Mouse (Mus musculus) adrenal gland, postnatal 10 days (tissue): ENCODE measurements around the gene Pnpo. TPM values are rescaled to one million over a fixed set of nuclear protein-coding genes. Genes with fewer than 3 reads are reported as not detected.

Experiments used
- DNase-seq: peaks from one replicate; pipeline ENCODE4 v3.0.0; 2021; ENCODE audit warnings: mixed read lengths
- total RNA-seq, 2 experiments: library from RNA; stranded (reverse); gene quantifications; 2 replicates each; pipeline ENCODE4 v1.2.3; 2021

Gene Pnpo
- total RNA-seq, 2 experiments from 2014 or later, result 29.1 to 32.5 TPM

DNA sequence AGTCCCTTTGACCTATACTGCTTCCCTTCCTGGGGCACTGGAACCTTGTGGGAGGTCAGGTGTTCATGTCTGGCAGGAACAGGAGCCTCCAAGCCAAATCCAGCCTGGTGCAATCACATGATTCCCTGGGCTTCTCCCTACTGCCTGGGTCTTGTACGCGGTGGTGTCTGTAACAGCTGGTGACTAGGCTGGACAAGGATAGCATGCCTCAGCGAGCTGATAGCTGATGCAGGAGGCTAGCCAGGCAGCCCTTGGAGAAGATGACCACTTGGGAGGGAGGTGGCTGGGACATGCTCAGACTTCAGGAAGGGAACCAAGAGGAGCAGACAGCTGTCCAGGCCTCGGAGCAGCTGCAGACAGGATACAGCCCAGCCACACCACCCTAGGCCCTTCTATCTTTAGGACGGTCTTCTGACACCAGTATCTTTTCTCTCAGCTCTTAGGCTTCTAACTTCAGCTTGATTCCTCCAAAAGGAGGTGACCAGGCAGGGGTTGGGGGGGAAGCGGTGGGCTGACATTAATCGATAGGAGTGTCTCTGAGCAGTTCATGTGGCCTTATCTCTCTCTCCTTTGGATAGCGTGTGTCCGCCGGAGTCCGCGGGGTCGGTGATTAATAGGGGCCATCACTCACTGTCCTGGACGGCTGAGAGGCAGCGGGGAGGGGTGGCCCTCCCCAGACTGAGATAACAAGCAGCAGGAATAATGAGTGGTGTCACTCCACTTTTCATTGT lies 37.2 kb downstream of the Pnpo start:
- DNase-seq, result no peak

DNA sequence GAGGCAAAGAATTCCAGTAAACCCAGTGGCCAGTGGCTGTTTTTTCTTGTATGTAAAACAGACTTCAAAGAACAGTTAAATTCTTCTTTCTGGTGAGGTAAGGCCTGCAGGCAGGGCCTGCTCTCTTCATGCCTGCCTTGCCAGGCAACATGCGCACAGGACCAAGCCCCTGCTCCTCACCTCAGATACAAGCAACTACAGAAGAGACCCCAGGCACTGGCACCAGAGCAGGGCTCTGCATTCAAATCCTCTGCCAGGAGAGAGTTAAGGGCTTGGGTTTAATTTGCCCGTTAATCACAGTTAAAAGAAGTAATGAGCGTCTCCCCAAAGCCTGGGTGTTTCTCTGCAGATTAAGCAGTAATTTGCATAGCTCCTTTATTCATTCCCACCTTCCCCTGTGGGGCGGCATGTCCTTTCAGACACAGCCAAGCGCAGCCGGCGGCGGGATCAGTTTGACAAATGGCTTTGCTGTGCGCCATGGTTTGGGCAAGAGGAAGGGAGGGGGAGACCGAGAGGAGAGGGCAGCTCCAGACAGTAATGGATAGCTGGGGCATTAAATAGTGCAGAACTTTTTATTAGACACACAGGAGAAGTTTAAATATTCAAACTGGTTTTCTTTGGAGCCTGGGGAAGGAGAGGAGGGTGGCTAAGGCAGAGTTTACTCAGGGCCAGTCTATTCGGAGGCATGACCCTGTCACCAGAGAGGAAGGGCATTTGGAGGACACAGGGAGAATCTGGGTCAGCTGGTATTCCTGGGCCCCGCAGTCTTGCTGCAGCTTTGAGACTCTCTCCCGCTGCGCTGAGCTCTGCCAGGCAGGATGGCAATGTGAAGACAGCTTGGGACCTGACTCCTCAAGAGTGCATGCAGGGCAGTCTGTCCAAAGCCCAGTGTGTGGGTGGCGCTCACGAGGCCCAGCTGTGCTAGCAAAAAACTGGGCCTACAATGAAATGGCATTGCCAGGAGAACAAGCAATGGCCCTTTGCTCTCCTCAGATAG lies 40.8 kb downstream of the Pnpo start:
- DNase-seq, result peak; percentile 36

DNA sequence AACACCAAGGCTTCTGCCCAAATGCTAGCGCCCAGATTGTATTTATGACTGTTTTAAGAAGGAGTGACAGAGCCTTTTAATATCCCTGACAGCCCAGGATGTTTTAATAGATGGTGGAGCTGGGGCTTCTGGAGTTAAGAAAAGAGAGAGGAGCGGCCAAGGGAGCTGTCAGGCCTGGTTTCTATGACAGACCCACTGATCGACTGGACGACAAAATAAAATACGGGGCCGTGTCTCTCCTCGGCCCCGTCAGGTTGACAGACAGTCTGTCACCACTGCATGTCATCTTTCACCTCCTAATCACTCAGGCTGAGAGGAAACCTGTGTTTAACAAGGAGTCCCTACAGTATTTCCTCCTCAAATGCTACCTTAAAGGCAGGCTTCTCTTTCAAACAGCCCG lies 42.5 kb downstream of the Pnpo start:
- DNase-seq, result no peak

DNA sequence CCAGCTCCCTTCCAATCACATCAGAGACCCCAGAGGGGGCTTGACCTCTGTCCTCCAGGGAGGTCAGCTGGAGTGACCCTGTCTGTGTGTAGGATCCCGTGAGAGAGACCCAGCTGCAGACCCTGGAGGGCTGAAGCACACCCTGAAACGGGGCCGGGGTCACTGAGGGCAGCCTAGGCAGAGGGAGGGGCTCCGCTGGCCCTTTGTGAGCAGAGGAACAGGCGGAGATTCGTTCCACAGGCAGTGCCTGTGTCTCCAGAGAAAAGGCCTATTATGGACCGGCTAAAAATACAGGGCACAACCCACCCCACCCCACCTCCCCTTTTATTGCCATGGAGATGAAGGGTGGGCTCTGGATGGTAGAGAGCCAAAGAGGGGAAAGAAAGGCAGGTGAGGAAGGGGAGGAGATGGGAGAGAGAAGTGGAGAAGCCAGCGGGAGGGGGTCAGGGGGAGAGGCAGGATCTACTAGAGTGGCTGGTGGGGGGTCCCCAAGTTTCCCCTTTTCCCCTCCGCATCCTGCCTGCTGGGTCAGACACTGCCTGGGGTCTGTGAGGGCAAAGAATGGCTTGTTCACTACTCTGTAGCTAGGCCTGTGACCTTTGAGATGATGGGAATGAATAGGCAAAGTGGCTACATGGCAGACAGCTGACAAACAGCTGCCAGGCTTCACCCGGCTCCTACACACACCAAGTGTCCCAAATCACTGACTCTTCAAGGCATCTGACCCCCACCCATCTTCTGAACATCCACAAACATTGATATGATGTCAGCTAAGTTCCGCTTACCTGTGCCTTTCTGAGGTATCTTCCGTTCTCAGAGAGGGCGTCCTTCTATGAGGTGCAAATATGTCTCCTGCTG lies 44.1 kb downstream of the Pnpo start:
- DNase-seq, result no peak

DNA sequence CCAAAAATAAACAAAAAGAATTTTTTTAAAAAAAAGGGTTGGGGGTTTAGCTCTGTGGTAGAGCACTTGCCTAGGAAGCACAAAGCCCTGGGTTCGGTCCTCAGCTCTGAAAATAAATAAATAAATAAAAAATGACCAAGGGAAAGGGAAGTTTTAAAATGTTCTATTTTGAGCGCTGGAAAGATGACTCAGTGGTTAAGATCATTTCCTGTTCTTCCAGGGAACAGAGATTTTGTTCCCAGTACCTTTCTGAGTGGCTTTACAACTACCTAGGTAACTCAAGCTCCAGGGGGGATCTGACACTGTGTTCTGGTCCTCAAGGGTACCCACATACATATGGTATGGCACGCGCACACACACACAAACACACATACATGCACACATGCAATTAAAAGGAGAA lies 47.9 kb downstream of the Pnpo start:
- no peak for DNase-seq

DNA sequence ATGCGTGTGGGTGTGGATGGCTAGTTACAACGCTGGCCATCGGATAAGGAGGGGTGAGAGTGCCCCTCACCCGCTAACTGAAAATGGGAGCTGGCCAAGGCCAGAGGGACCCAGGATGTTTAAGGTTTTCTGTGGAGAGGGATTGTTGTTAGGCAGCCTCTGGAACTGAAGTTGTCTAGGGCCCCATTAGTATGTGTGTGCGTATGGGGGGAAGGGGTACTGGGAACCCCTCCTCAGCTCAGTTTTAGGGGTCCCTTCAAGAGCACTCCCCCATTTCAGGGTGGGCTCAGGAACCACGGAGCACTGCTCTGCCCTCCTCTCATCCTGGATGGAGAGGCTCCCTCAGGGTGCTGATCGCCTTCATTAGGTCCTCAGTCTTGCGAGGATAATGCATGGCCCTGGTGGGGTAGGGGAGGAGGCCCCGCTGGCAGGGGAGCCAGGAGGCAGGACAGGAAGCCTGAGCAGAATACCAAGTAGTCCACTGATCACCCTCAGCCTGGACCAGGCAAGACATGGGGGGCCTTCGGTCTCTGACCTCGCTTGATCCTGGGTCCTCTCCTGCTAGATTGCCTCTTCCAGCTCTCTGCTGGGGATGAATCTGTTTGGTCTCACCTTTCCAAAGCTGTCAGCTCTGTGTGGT lies 50.5 kb downstream of the Pnpo start:
- no peak for DNase-seq

DNA sequence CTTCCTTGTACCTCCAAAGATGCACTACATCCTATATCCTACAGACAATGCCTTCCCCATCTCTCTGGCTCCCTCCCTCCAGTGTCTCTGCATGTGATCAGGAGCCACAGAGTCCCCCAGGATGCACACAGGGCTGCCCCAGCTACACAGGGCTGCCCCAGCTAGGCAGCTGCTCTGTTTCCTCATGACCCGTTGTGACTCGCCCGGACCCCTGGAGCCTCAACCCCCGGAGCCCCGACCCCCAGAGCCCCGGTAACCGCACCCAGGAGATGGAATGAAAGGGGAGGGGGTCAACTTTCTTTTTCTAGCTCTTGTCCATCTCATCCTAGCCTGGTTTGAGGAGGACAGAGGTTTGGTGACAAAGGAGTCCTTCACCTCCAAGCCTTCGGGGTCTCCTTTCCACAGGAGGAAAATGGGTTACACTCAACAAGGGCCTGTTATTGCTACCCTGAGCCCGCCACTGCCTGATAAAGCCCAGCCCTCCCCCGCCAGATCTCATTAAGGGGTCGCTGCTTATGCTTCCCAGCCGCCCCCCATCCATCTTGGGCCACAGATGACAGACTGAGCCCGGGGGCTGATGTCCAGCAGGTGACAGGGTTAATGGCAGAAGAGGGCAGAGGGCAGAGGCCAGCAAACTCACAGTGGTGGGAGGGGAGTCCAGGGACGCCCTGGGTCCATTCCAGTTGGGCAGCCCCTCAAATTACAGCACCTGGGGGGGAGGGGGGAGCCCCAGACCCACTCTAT lies 51.8 kb downstream of the Pnpo start:
- no peak for DNase-seq

Other genes starting within 250 kb of the Pnpo start
- gene Snx11, start 166.4 kb downstream of the Pnpo start, total RNA-seq, result 10 to 100 TPM; 19.2 to 22.9 TPM
- 10 to 100 TPM; 64.9 to 73.1 TPM for gene Cbx1, start 154.9 kb downstream of the Pnpo start, total RNA-seq
- 100 to 1,000 TPM; 300 to 307 TPM for gene Nfe2l1, start 114.0 kb downstream of the Pnpo start, total RNA-seq
- gene Copz2, start 94.1 kb downstream of the Pnpo start, total RNA-seq, result 10 to 100 TPM; 45.5 to 50.3 TPM
- 10 to 100 TPM; 54.1 to 54.9 TPM for gene Cdk5rap3, start 27.5 kb downstream of the Pnpo start, total RNA-seq
- under 1 TPM; 0.24 to 0.66 TPM for gene Prr15l, start 15.9 kb downstream of the Pnpo start, total RNA-seq
- gene Sp2, start 39.0 kb upstream of the Pnpo start, total RNA-seq, result 10 to 100 TPM; 14.3 to 16.3 TPM
- under 1 TPM; 0.18 to 0.30 TPM for gene Sp6, start 69.4 kb upstream of the Pnpo start, total RNA-seq
- gene Scrn2, start 86.0 kb upstream of the Pnpo start, total RNA-seq, result 10 to 100 TPM; 22.5 to 25.9 TPM
- 1 to 10 TPM; 1.0 to 1.1 TPM for gene Lrrc46, start 97.4 kb upstream of the Pnpo start, total RNA-seq
- 100 to 1,000 TPM; 137 to 139 TPM for gene Mrpl10, start 97.6 kb upstream of the Pnpo start, total RNA-seq
- 10 to 100 TPM; 10.2 to 13.2 TPM for gene Osbpl7, start 106.6 kb upstream of the Pnpo start, total RNA-seq
- gene Tbx21, start 171.3 kb upstream of the Pnpo start, total RNA-seq, result under 1 TPM; 0.21 to 0.64 TPM
- 10 to 100 TPM; 20.9 to 25.4 TPM for gene Tbkbp1, start 207.5 kb upstream of the Pnpo start, total RNA-seq
- gene Kpnb1, start 243.9 kb upstream of the Pnpo start, total RNA-seq, result 100 to 1,000 TPM; 109 to 115 TPM